Mouse (Mus musculus) layer of hippocampus, postnatal 10 days (tissue): ENCODE data around the gene Grm3. TPM values are rescaled to one million over a fixed set of nuclear protein-coding genes. Genes with fewer than 3 reads are reported as not detected.
A peak's percentile ranks its signal among the peaks of the same experiment; 100 is the strongest.

ENCODE experiments used
- DNase-seq, 2 experiments: peaks; one replicate each; pipeline ENCODE4 v3.0.0; 2021; ENCODE audit warnings: low spot score in 2 of 2
- total RNA-seq, 2 experiments: library from RNA; stranded (reverse); gene quantifications; 2 replicates each; pipeline ENCODE4 v1.2.3; 2021

Gene Grm3
- total RNA-seq, 2 experiments from 2014 or later = 87.6 to 99.6 TPM

GRCm38 (mm10) chr5:9624396-9624795, 100.6 kb downstream of the Grm3 start:
- DNase-seq = no peak

- no peak for DNase-seq
Observed at GRCm38 (mm10) chr5:9623095-9623459, 101.9 kb downstream of the Grm3 start.

DNA sequence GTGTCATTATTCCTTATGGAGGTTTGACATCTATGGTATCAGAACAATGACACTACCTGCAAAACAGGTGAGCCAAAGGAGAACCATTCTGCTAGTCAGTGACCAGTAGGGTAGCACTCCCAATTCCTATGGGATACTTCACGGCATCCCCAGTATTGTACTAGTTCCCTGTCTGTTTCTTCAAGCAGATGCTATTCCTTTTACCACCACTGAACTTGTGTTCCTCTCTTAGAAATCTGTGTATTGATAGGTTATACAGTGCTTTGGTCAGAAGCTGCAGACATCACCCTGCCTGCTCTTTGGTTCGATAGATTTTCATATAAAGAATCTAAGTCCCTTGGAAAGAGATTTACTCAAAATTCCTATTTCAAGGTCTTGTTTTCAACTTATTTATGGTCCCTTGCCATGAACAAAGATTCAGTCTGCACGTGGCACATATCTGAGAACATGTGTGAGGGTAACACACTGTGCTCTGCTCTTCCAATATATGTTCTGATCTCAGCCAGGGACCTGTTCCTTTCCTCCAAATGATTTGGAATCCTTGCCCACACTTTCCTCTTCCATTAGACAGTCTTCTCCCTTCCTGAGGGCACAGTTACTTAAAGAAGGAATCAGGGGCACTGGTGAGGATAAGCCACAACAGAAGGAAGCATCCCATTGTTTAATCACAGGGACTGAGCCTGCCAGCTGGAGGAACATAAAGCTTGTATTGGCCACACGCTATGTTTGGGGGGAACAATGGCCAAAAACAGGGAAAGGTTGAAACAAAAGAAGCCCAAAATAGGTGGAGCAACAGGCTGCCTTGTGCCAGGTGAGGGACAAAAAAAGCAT, 102.5 kb downstream of the Grm3 start:
- DNase-seq = no peak

GRCm38 (mm10) chr5:9621417-9622067, 103.4 kb downstream of the Grm3 start:
- DNase-seq = no peak

DNA sequence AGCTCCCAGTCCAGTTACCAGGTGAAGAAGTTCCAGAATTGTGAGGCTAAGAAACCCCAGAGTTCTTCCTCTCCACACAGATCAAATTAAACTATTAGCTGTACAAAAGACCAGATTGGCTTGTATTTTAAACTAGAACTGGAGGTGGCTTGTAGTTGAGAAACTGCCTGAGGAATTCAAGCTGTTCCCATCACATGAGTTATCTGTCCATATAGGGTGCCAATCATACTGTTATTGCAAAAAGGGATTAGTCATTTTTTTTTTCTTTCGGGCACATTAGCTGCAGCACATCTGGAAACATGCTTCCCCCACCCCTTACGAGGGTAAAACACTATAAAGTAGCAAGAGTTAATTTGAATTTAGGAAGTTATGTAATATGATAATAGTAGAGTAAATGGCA, 145.9 kb downstream of the Grm3 start:
- no peak for DNase-seq

DNA sequence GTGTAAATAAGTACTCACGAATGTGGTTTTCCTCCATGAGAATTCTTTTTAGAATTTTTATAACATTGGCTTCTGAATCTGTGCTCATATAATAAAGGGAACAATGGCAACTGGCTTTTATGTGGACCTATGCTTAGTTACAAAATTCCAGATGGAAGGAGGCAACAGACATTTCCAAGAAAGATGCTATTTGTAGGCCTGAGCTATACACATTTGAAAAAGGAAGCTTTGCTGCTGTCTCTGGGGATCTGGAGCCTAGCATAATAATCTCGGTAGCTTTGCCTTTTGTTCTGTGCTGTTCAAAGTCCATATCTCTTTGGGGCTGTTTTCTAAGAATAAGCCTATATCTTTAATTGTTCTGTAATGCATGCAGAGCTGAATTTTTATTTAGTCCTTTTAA, 146.4 kb downstream of the Grm3 start:
- DNase-seq = no peak

GRCm38 (mm10) chr5:9570946-9571345, 154.0 kb downstream of the Grm3 start:
- DNase-seq = no peak

DNA sequence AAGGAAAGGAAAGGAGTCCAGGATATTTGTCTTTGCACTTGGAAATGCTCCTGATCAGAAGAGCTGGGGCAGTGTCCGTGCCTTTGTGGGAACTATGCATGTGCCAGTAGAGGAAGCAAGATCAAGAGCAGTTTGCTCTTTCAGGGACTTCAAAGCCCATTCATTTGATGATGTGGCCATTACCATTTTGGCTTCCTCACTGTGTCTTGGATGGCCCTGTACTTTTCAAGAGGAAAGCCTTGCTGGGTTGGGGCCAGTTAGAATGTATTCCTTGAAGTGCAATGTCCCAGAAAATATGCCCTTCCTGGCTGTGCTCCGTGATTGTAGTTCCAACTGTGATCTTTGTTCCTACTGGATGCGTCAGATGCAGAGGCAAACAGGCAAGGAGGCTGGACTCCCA, 167.3 kb downstream of the Grm3 start:
- DNase-seq = peak in 1 of 2 experiments; percentile 38

DNA sequence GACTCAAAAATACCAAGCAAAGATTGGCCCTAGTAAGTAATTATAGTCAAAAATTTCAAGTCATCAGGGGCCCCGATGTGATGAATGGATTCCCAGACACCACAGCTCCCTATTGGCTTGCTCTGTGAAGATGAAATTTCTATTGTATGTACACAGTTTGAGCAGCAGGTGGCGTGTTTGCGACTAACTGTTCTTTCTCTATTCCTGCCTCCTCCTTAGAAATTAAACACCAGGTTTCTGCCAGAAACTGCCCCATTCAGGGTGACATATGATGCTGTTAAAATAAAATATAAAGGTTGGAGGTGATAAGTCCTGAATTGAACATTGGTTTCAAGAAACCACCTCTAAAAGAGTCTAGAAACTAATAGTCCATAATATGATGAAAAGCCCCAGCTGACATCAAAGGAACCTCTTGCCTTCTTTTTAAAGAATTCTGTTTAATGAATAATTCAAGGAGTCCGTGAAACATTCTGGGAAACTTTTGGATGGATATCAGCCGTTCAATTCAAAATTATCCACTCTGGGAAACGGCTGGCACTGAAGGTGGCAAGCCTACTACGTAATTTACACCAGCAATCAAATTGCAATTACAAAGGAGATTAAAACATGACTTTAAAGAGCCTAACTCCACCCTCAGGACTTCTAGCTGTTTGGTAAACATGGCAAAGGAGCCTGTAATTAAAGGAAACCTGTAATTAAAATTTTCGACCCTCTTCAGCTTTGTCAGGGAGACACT, 184.0 kb downstream of the Grm3 start:
- peak; percentile 43 to 68 for DNase-seq

DNA sequence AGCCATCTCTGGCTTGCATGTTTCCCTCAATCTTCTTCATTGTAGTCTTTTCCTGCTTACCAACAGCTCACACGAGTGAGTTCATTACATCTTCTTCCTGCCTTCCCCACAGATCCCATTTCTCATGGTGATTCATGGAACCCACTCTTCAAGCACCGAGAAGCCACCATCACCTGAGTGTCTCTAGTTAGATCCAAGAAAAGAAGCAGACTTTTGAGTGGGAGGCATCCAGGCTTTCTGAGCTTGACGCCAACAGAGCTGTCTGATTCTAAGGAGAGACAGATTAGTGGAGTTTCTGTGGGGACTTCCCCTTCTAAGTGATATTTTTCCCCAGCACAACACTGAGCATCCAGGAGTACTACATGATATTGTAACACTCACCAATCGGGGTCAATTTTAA, 199.5 kb downstream of the Grm3 start:
- DNase-seq = no peak

DNA sequence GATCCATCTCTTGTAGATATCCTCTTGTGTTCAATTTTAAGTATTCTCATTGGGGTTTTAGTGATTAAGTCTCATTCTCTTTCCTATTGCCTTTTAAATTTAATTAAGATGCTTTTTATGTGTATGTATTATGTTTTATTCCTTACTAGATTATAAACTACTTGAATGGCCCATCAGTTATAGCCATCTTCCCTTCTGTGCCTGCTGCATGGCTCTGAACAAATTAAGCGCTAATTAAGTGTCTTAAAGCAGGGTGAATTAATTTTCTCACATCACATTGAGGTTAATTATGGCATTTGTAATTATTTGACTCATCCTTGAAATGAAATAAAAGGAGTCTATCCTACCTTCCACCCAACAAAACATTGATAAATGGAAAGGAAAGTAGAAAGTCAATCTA, 213.9 kb downstream of the Grm3 start:
- no peak for DNase-seq

- no peak for DNase-seq
Observed at GRCm38 (mm10) chr5:9497235-9497634, 227.7 kb downstream of the Grm3 start.

DNA sequence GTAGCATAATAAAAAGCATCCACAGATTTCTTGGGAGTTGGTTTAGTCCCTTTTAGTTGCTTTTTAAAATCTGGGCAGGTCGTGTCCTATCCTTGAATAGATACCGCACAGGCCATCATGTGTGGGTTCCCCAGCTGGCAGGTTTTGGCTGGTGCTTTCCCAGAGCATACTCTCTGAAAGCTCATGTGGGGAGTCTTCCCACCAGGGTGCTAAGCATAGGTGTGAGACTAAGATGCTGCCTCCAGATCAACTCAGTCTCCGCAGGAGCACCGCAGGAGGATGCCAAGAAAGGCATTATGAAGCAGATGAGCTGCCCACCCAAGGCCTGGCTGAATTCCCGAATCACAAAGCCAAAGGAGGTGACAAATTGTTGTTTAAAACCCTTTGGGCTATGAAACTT, 229.5 kb downstream of the Grm3 start:
- DNase-seq = no peak

GRCm38 (mm10) chr5:9477587-9477986, 247.4 kb downstream of the Grm3 start:
- DNase-seq = no peak

DNA sequence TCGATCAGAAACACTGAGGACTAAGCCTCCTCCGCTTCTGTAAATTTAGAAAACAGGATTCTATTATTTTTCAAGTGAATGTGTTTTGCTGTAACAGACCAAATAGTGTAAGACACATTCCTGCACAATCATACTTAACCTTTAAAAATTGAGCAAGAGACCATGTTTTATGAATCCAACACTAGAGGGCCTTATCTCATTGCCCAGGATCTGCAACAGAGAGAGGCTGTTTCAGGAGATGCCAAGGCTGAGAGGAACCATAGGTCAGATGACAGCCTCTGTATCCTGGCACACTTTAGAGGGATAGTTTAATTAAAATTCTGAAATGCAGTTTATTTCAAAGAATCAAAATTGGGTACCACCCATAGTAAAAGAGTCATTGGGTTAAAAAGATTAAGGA, 271.7 kb downstream of the Grm3 start:
- no peak for DNase-seq

GRCm38 (mm10) chr5:9449570-9449969, 275.4 kb downstream of the Grm3 start:
- peak; percentile 57 to 69 for DNase-seq

GRCm38 (mm10) chr5:9448931-9449330, 276.0 kb downstream of the Grm3 start:
- no peak for DNase-seq

DNA sequence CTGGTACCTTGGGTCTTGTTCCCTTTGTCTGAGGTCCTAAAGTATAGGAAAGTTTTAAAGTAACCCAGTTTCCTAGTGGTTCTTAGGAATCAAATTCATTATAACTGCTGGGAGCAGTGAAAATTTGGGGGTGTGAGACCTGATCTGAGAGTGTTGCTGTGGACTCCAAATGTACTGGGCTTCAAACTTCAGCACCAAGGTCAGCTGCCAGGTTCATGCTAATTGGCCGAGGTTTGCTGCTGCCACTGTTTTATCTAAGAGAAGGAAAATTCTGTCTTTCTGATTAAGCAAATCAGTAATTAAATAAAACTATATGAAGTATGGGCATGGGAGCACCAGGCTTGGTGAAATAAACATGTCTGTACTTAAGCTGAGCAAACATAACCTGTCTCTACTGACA, 278.8 kb downstream of the Grm3 start:
- no peak for DNase-seq
